Mouse (Mus musculus) hindbrain, embryonic 16.5 days (tissue): Measurements from ENCODE around the gene Prkd2. TPM values are rescaled to one million over a fixed set of nuclear protein-coding genes. Genes with fewer than 3 reads are reported as not detected.

ENCODE experiments used
- ATAC-seq: fragments of 200-750 bp; cut with Nextera tagmentation; 2 replicates; pipeline ENCODE4 v1.8.0; 2017; ENCODE audit warnings: moderate TSS enrichment, moderate library complexity
- H3K27ac ChIP-seq: fragments of 300-500 bp; sonication (generic); 2 replicates; pipeline ENCODE4 v1.5.1; 2014; ENCODE audit warnings: low read depth, mild to moderate bottlenecking, control low read depth, low read length, moderate library complexity
- H3K27me3 ChIP-seq: fragments of 300-500 bp; sonication (generic); replicated peaks from 2 replicates; pipeline ENCODE4 v1.6.1; 2014; ENCODE audit warnings: low read length; ENCODE audit not compliant: control insufficient read depth, insufficient read depth
- H3K36me3 ChIP-seq: fragments of 300-500 bp; sonication (generic); 2 replicates; pipeline ENCODE4 v1.6.1; 2014; ENCODE audit warnings: mild to moderate bottlenecking, low read length, moderate library complexity, mixed read lengths; ENCODE audit not compliant: control insufficient read depth, insufficient read depth
- H3K4me1 ChIP-seq: fragments of 300-500 bp; sonication (generic); 2 replicates; pipeline ENCODE4 v1.6.1; 2014; ENCODE audit warnings: low read depth, low read length; ENCODE audit not compliant: control insufficient read depth, insufficient read depth
- H3K4me2 ChIP-seq: fragments of 300-500 bp; sonication (generic); 2 replicates; pipeline ENCODE4 v1.6.1; 2014; ENCODE audit warnings: mild to moderate bottlenecking, low read length, control low read depth, moderate library complexity
- H3K4me3 ChIP-seq: fragments of 300-500 bp; sonication (generic); 2 replicates; pipeline ENCODE4 v1.5.1; 2014; ENCODE audit warnings: mild to moderate bottlenecking, low read length, control low read depth, moderate library complexity
- H3K9ac ChIP-seq: fragments of 300-500 bp; sonication (generic); 2 replicates; pipeline ENCODE4 v1.6.1; 2014; ENCODE audit warnings: low read depth, mild to moderate bottlenecking, control low read depth, low read length, moderate library complexity
- H3K9me3 ChIP-seq: fragments of 300-500 bp; sonication (generic); 2 replicates; pipeline ENCODE4 v1.6.1; 2014; ENCODE audit warnings: mild to moderate bottlenecking, low read length, moderate library complexity; ENCODE audit not compliant: control insufficient read depth
- WGBS: fragments of 180-500 bp; shearing (Covaris S2); extraction: QIAGEN DNeasy Blood & Tissue Kit; methylation state at CpG from one replicate; pipeline ENCODE4 v1.1.7; 2014; 5-methylcytosine and 5-hydroxymethylcytosine counted together
- polyA plus RNA-seq: library from polyadenylated mRNA; unstranded; fragments of >200 nt; fragmentation: Nextera tagmentation; extraction: Ambion mirVana; gene quantifications from 2 replicates; pipeline ENCODE4 v1.2.1, GENCODE M21; 2015

Prkd2 gene
- polyA plus RNA-seq = 5.2 and 6.5 TPM in 2 replicates

DNA sequence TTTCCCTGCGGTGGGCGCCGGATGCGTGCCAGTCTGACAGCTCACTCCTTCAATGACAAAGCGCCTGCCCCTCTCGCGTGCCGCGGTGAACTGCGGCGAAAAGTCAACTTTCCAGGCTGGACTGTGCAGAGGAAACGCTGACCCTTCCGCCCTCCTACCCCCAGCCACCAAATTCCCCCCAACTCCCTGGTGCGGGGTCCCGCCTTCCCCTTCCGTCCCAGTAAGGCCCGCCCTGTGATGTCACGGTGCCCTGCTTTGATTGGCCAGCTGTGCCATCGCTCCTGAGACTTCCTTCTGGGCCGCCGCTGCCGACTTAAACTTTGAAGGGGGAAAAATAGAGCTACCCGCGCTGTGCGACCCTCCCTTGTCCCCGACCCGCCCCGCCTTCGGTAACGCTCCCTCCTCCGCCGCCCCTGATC is at the start of gene Prkd2:
Gene Prkd2 (plus strand): TSS at position 258 of the 419 bp plus-strand sequence.
- ATAC-seq = peak; percentile 88
- under 1% methylated on average over 30 of the region's 32 CpGs for WGBS

DNA sequence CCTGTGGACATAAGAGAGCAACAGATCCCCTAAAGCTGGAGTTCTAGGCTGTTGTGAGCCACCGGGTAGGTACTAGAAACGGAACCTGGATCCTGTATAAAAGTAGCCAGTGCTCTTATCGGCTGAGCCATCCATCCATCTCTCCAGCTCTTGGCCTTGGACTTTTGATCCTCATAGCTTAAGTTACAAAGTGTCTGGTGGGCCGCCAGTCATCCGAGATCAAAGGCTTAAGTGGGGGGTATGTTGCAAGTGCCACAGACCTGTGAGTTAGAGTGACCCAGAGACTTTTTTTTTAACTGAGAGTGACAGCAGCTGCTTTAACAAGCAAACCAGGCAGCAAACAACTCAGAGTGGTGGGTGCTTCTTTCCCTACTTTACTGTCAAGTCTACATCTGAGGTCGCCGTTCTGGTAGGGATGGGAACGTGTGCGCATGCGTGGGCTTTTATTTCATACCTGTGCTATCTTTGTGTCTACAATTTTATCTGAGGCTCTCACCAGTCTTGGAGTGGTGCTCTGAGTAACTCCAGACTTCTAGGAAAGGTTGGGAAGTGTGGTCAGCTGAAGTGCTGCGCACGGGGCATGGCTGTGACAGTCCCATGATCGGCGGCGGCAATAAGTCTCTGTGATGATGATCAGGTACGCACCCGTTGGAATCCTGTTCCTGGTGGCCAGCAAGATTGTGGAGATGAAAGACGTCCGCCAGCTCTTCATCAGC is 49.5 kb upstream of the Prkd2 start:
- ATAC-seq = no peak
- no peak overlapping the region for H3K4me3 ChIP-seq
- H3K36me3 ChIP-seq = no peaks in the 10 kb centered on the region
- no peak overlapping the region for H3K27ac ChIP-seq
- no peak overlapping the region for H3K4me2 ChIP-seq
- WGBS = 94% methylated on average over 19 of the region's 19 CpGs
- no peaks in the 10 kb centered on the region for H3K27me3 ChIP-seq
- H3K4me1 ChIP-seq = no peaks in the 10 kb centered on the region
- H3K9ac ChIP-seq = no peak overlapping the region
- H3K9me3 ChIP-seq = no peaks in the 10 kb centered on the region

More for the DNA sequence above, at the start of gene Prkd2:
- peak within 1 kb of the TSS; percentile 58 for H3K9ac ChIP-seq
- peaks cover 30% of the 10 kb centered on the region for H3K36me3 ChIP-seq
- peaks cover 21% of the 10 kb centered on the region for H3K4me1 ChIP-seq
- H3K9me3 ChIP-seq = no peaks in the 10 kb centered on the region
- H3K4me3 ChIP-seq = peak within 1 kb of the TSS; percentile 65
- H3K27me3 ChIP-seq = no peaks in the 10 kb centered on the region
- H3K4me2 ChIP-seq = peak within 1 kb of the TSS; percentile 72
- H3K27ac ChIP-seq = peak within 1 kb of the TSS; percentile 75

DNA sequence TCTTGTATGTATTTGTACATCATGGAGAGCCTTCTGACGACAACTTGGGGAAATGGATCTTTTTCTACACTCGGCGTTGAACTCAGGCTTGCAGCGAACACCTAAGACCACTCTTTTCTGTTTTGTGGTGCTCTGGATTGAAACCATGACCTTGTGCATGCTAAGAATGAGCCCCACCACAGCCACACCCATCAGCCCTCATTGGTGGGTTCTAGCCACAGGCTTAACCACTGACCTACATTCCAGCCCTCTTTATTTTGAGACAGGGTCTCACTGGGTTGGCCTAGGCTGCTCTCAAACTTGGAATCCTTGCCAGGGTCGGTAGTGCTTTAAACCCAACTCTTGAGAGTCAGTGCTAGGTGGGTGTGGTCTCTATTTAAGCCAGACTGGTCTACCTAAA is 47.8 kb upstream of the Prkd2 start:
- WGBS = 91% methylated on average over 5 of the region's 5 CpGs
- no peaks in the 10 kb centered on the region for H3K27me3 ChIP-seq
- H3K4me2 ChIP-seq = no peak overlapping the region
- no peak overlapping the region for H3K9ac ChIP-seq
- ATAC-seq = no peak
- no peak overlapping the region for H3K4me3 ChIP-seq
- H3K27ac ChIP-seq = no peak overlapping the region
- H3K9me3 ChIP-seq = no peaks in the 10 kb centered on the region
- no peaks in the 10 kb centered on the region for H3K4me1 ChIP-seq
- H3K36me3 ChIP-seq = no peaks in the 10 kb centered on the region

DNA sequence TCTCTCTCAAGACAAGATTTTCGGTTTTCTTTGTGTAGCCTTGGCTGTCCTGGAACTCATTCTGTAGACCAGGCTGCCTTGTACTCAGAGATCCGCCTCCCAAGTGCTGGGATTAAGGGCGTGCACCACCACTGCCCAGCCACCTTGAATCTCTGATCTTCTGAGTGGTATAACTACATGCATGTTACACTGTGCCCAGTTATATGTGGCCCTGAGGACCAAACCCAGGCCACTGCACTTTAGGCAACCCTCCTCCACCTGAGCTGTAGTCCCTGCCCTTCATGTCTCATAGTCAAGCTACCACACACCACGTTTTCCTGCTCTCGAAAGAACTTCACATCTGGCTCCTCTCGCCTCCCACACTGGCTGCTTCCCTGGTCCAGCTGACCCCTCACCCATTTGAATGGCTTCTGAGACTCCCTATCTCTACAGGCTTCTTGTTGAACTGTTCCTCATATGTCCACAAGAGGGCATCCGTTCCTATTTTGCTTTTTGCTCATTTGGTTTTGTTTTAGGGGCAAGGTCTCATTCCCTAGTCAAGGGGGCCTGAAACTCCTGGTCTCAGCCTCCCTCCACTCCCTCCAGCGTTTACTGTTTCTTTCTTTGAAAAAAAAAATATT is 38.2 kb upstream of the Prkd2 start:
- peak; percentile 34; the same call in 1 of the 2 replicates for ATAC-seq
- WGBS = 32% methylated on average over 8 of the region's 8 CpGs
- H3K9ac ChIP-seq = no peak overlapping the region
- H3K4me2 ChIP-seq = no peak overlapping the region
- no peaks in the 10 kb centered on the region for H3K4me1 ChIP-seq
- no peaks in the 10 kb centered on the region for H3K9me3 ChIP-seq
- no peak overlapping the region for H3K4me3 ChIP-seq
- peaks cover 7% of the 10 kb centered on the region for H3K36me3 ChIP-seq
- no peak overlapping the region for H3K27ac ChIP-seq
- no peaks in the 10 kb centered on the region for H3K27me3 ChIP-seq

DNA sequence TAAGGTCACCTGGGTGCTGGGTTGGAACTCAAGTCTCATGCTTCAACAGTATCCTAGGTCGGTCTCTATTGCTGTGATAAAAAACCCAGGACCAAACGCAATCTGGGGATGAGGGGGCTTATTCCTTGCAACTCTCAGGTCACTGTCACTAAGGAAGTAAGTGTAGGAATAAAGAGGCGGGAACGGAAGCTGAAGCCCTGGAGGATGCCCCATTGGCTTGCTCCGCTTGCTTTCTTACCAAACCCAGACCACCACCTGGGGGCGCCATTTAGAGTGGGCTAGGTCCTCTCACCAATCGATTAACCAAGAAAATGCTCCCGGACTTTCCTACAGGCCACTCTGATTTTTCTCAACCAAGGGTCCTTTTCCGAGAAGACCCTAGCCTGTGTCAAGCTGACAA is 34.8 kb upstream of the Prkd2 start:
- H3K9me3 ChIP-seq = no peaks in the 10 kb centered on the region
- H3K4me2 ChIP-seq = no peak overlapping the region
- no peaks in the 10 kb centered on the region for H3K27me3 ChIP-seq
- H3K27ac ChIP-seq = no peak overlapping the region
- no peak overlapping the region for H3K9ac ChIP-seq
- H3K36me3 ChIP-seq = peaks cover 7% of the 10 kb centered on the region
- 87% methylated on average over 9 of the region's 9 CpGs for WGBS
- no peak for ATAC-seq
- no peak overlapping the region for H3K4me3 ChIP-seq
- peaks cover 15% of the 10 kb centered on the region for H3K4me1 ChIP-seq

DNA sequence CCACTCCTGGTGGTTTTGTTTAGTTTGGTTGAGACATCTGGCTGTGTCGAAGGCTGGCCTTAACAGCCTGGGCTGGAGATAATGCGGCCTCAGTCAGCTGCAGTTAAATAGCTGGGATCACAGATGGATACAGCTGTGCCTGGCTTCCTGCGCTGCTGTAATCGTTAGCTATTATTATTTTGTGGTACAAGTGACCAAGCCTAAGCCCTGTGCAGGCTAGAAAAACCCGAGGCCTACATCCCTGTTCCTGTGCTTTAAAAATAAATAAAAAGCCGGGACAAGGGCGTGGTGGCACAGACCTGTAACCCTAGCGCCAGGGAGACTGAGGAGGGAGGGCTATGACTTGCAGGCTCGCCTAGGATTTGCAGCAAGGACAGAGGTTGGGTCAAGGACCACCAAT is 34.1 kb upstream of the Prkd2 start:
- no peak for ATAC-seq

DNA sequence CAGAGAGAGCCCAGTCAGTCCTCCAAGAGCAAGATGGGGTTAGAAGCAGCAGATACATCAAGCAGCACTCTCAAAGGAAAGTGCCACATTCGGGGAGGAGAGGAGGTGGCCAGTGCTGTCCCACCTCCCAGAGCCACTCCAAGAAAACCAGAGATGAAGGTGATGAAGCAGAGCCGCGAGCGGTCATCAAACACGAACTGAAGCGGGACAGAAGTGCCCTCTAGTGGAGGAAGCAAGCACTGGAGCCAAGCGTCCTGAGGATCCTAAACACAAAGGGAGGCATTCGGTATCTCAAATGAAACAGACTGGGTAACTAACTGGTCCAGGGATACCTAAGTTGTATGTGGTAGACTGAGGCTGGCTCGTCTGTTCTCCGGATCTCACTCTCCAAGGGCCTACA is 33.0 kb upstream of the Prkd2 start:
- 26% methylated on average over 10 of the region's 10 CpGs for WGBS
- peak; percentile 10; the same call in 1 of the 2 replicates for ATAC-seq
- Histone ChIP-seq H3K4me3 (no peak overlapping the region), H3K4me2 (peak overlapping the region; percentile 81; the same call in 1 of the 2 replicates), H3K27ac (no peak overlapping the region), H3K4me1 (peaks cover 16% of the 10 kb centered on the region), H3K27me3 (no peaks in the 10 kb centered on the region), H3K36me3 (peaks cover 7% of the 10 kb centered on the region), H3K9me3 (no peaks in the 10 kb centered on the region), H3K9ac (no peak overlapping the region)

More for the DNA sequence above, 34.1 kb upstream of the Prkd2 start:
- 91% methylated on average over 9 of the region's 9 CpGs for WGBS
- Histone ChIP-seq H3K4me3 (no peak overlapping the region), H3K27ac (no peak overlapping the region), H3K4me2 (no peak overlapping the region), H3K4me1 (peaks cover 15% of the 10 kb centered on the region), H3K36me3 (peaks cover 7% of the 10 kb centered on the region), H3K9me3 (no peaks in the 10 kb centered on the region), H3K27me3 (no peaks in the 10 kb centered on the region), H3K9ac (no peak overlapping the region)

DNA sequence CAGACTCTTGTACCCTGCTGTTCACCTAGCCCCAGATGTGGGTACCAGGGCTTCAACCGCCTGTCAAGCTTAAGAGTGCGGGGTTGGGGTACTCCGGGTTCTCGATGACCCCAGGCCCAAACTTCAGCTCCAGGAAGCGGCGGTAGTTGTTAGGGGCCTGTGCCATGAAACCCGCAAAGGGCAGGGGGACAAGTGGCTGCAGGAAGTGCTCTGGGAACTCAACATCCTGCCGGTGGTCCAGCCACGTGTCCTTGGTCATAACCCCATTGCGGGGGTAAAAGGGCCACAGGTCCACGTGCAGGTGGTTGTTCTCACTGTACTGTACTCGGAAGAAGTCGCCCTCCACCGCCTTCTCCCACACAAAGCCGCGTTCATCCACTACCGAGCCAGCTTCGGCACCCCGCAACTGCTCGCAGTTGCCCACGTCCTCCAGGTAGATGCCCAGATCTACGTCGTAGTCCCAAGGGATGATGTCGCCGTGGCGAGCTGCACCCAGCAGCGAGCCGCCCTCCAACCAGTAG is 32.2 kb upstream of the Prkd2 start:
- ATAC-seq = peak; percentile 15; the same call in 1 of the 2 replicates
- WGBS = 41% methylated on average over 28 of the region's 28 CpGs

More for the DNA sequence above, 32.2 kb upstream of the Prkd2 start:
- peak overlapping the region; percentile 95 for H3K27ac ChIP-seq
- peak overlapping the region; percentile 81 for H3K4me2 ChIP-seq
- no peaks in the 10 kb centered on the region for H3K9me3 ChIP-seq
- H3K4me1 ChIP-seq = peaks cover 23% of the 10 kb centered on the region
- peaks cover 7% of the 10 kb centered on the region for H3K36me3 ChIP-seq
- H3K4me3 ChIP-seq = peak overlapping the region; percentile 58
- H3K27me3 ChIP-seq = no peaks in the 10 kb centered on the region
- H3K9ac ChIP-seq = peak overlapping the region; percentile 86
